Mouse (Mus musculus) MEL (cell line): ENCODE measurements around the gene Tomm22. TPM values are rescaled to one million over a fixed set of nuclear protein-coding genes. Genes with fewer than 3 reads are reported as not detected.
A peak's percentile ranks its signal among the peaks of the same experiment; 100 is the strongest.

ENCODE experiments used
- DNase-seq: peaks from one replicate; pipeline ENCODE4 v3.0.0; 2011; ENCODE audit warnings: low read depth, low spot score
- H3K27ac ChIP-seq: 2 replicates; pipeline ENCODE4 v1.5.1; 2012; ENCODE audit warnings: low read depth, mild to moderate bottlenecking, control low read depth, low read length, moderate library complexity; ENCODE audit not compliant: control insufficient read depth
- H3K27me3 ChIP-seq, 2 experiments: fragments of 150-350 bp in 1 of 2; sonication (generic) in 1 of 2; 2 replicates each; pipeline ENCODE4 v1.6.1; 2012; ENCODE audit warnings: low read length in 2 of 2, mild to moderate bottlenecking in 2 of 2, improper control_type of control experiment in 1 of 2, moderate library complexity in 1 of 2; ENCODE audit not compliant: insufficient read depth in 2 of 2, control insufficient read depth in 1 of 2
- H3K36me3 ChIP-seq, 2 experiments: 2 replicates each; pipeline ENCODE4 v1.6.1; 2012 to 2014; ENCODE audit warnings: low read length in 2 of 2, improper control_type of control experiment in 1 of 2, inconsistent platforms in 1 of 2, mild to moderate bottlenecking in 1 of 2; ENCODE audit not compliant: insufficient read depth in 2 of 2, control insufficient read depth in 1 of 2
- H3K4me1 ChIP-seq, 2 experiments: fragments of 150-350 bp in 1 of 2; sonication (generic) in 1 of 2; 2 replicates each; pipeline ENCODE4 v1.6.1; 2012; ENCODE audit warnings: low read length in 2 of 2, improper control_type of control experiment in 1 of 2, mild to moderate bottlenecking in 1 of 2; ENCODE audit not compliant: insufficient read depth in 2 of 2, control insufficient read depth in 1 of 2
- H3K4me3 ChIP-seq, 2 experiments: fragments of 150-350 bp in 1 of 2; sonication (generic) in 1 of 2; 2 replicates each; pipeline ENCODE4 v1.5.1; 2012; ENCODE audit warnings: low read depth in 2 of 2, low read length in 2 of 2, mild to moderate bottlenecking in 2 of 2, moderate library complexity in 2 of 2, control low read depth in 1 of 2, improper control_type of control experiment in 1 of 2; ENCODE audit not compliant: control insufficient read depth in 1 of 2, insufficient read depth in 1 of 2
- H3K79me2 ChIP-seq: 2 replicates; pipeline ENCODE4 v1.6.1; 2012; ENCODE audit warnings: mild to moderate bottlenecking, low read length, moderate library complexity; ENCODE audit not compliant: control insufficient read depth, poor library complexity, insufficient read depth
- H3K9ac ChIP-seq: 2 replicates; pipeline ENCODE4 v1.6.1; 2012; ENCODE audit warnings: low read depth, mild to moderate bottlenecking, control low read depth, low read length, moderate library complexity; ENCODE audit not compliant: control insufficient read depth, poor library complexity, severe bottlenecking
- H3K9me3 ChIP-seq: fragments of 150-350 bp; sonication (generic); replicated peaks from 2 replicates; pipeline ENCODE4 v1.6.1; 2012; ENCODE audit warnings: mild to moderate bottlenecking, low read length, improper control_type of control experiment, moderate library complexity; ENCODE audit not compliant: insufficient read depth
- BHLHE40 ChIP-seq: IDR thresholded peaks from 2 replicates; pipeline ENCODE4 v1.6.1; 2012; ENCODE audit warnings: low read depth, mild to moderate bottlenecking, inconsistent platforms, low read length, improper control_type of control experiment, borderline replicate concordance
- CHD1 ChIP-seq: IDR thresholded peaks from 2 replicates; pipeline ENCODE4 v1.6.1; 2012; ENCODE audit warnings: low read depth, mild to moderate bottlenecking, inconsistent platforms, low read length, improper control_type of control experiment
- CHD2 ChIP-seq: IDR thresholded peaks from 2 replicates; pipeline ENCODE4 v1.6.1; 2011; ENCODE audit warnings: low read length, improper control_type of control experiment
- CTCF ChIP-seq, 3 experiments: IDR thresholded peaks in 2 of 3; conservative IDR thresholded peaks in 1 of 3; 2 replicates each; pipeline ENCODE4 v1.5.1; 2011 to 2012; ENCODE audit warnings: low read length in 3 of 3, low read depth in 2 of 3, mild to moderate bottlenecking in 2 of 3, improper control_type of control experiment in 1 of 3, inconsistent platforms in 1 of 3, mixed read lengths in 1 of 3, moderate library complexity in 1 of 3; ENCODE audit not compliant: control insufficient read depth in 1 of 3, insufficient read depth in 1 of 3, poor library complexity in 1 of 3, severe bottlenecking in 1 of 3
- E2F4 ChIP-seq: IDR thresholded peaks from 2 replicates; pipeline ENCODE4 v1.6.1; 2011; ENCODE audit warnings: low read depth, low read length, improper control_type of control experiment, borderline replicate concordance
- ELF1 ChIP-seq: IDR thresholded peaks from 2 replicates; pipeline ENCODE4 v1.6.1; 2014; ENCODE audit warnings: low read depth, mild to moderate bottlenecking, inconsistent platforms, low read length, improper control_type of control experiment, moderate library complexity
- EP300 ChIP-seq, 2 experiments: IDR thresholded peaks; 2 replicates each; pipeline ENCODE4 v1.6.1; 2011; ENCODE audit warnings: improper control_type of control experiment in 2 of 2, low read length in 2 of 2, low read depth in 1 of 2, mild to moderate bottlenecking in 1 of 2
- ETS1 ChIP-seq: IDR thresholded peaks from 2 replicates; pipeline ENCODE4 v1.6.1; 2012; ENCODE audit warnings: low read depth, mild to moderate bottlenecking, inconsistent platforms, low read length, improper control_type of control experiment, moderate library complexity
- GABPA ChIP-seq: IDR thresholded peaks from 2 replicates; pipeline ENCODE4 v1.6.1; 2012; ENCODE audit warnings: low read depth, mild to moderate bottlenecking, inconsistent platforms, low read length, improper control_type of control experiment, moderate library complexity
- GATA1 ChIP-seq: IDR thresholded peaks from 2 replicates; pipeline ENCODE4 v1.6.1; 2011; ENCODE audit warnings: low read depth, low read length, improper control_type of control experiment
- HCFC1 ChIP-seq: IDR thresholded peaks from 2 replicates; pipeline ENCODE4 v1.6.1; 2012; ENCODE audit warnings: low read depth, mild to moderate bottlenecking, inconsistent platforms, low read length, improper control_type of control experiment, moderate library complexity
- KAT2A ChIP-seq: conservative IDR thresholded peaks from 2 replicates; pipeline ENCODE4 v1.6.1; 2012; ENCODE audit warnings: low read depth, low read length, improper control_type of control experiment, inconsistent platforms
- MAFK ChIP-seq: IDR thresholded peaks from 2 replicates; pipeline ENCODE4 v1.6.1; 2011; ENCODE audit warnings: low read depth, mild to moderate bottlenecking, low read length, improper control_type of control experiment, borderline replicate concordance
- MAX ChIP-seq: IDR thresholded peaks from 2 replicates; pipeline ENCODE4 v1.6.1; 2011; ENCODE audit warnings: low read length, improper control_type of control experiment
- MAZ ChIP-seq: IDR thresholded peaks from 2 replicates; pipeline ENCODE4 v1.6.1; 2012; ENCODE audit warnings: low read depth, mild to moderate bottlenecking, inconsistent platforms, low read length, improper control_type of control experiment
- MEF2A ChIP-seq: IDR thresholded peaks from 2 replicates; pipeline ENCODE4 v1.6.1; 2014; ENCODE audit warnings: low read depth, mild to moderate bottlenecking, inconsistent platforms, low read length, improper control_type of control experiment; ENCODE audit not compliant: poor library complexity, insufficient replicate concordance, severe bottlenecking; ENCODE audit errors: extremely low read depth
- MXI1 ChIP-seq: IDR thresholded peaks from 2 replicates; pipeline ENCODE4 v1.6.1; 2011; ENCODE audit warnings: mild to moderate bottlenecking, low read depth, low read length, improper control_type of control experiment
- MYC ChIP-seq: IDR thresholded peaks from 2 replicates; pipeline ENCODE4 v1.6.1; 2011; ENCODE audit warnings: low read depth, mild to moderate bottlenecking, low read length, improper control_type of control experiment, moderate library complexity
- NELFE ChIP-seq: IDR thresholded peaks from 2 replicates; pipeline ENCODE4 v1.6.1; 2011; ENCODE audit warnings: low read depth, low read length, improper control_type of control experiment
- NRF1 ChIP-seq: IDR thresholded peaks from 2 replicates; pipeline ENCODE4 v1.6.1; 2014; ENCODE audit warnings: low read depth, mild to moderate bottlenecking, inconsistent platforms, low read length, improper control_type of control experiment, moderate library complexity; ENCODE audit not compliant: poor library complexity, insufficient read depth, severe bottlenecking
- POLR2A ChIP-seq, 2 experiments: IDR thresholded peaks; 2 replicates each; pipeline ENCODE4 v1.6.1; 2011 to 2012; ENCODE audit warnings: low read length in 2 of 2, mild to moderate bottlenecking in 2 of 2, control low read depth in 1 of 2, improper control_type of control experiment in 1 of 2, low read depth in 1 of 2, moderate library complexity in 1 of 2; ENCODE audit not compliant: control insufficient read depth in 1 of 2, insufficient read depth in 1 of 2, poor library complexity in 1 of 2
- POLR2AphosphoS2 ChIP-seq: IDR thresholded peaks from 2 replicates; pipeline ENCODE4 v1.6.1; 2011; ENCODE audit warnings: low read length, improper control_type of control experiment
- POLR2AphosphoS5 ChIP-seq: IDR thresholded peaks from 2 replicates; pipeline ENCODE4 v1.6.1; 2012; ENCODE audit warnings: low read depth, borderline replicate concordance, mild to moderate bottlenecking, inconsistent platforms, low read length, moderate library complexity, mixed read lengths
- RAD21 ChIP-seq: IDR thresholded peaks from 2 replicates; pipeline ENCODE4 v1.6.1; 2011; ENCODE audit warnings: mild to moderate bottlenecking, low read depth, low read length, improper control_type of control experiment
- RCOR1 ChIP-seq: IDR thresholded peaks from 2 replicates; pipeline ENCODE4 v1.6.1; 2012; ENCODE audit warnings: low read depth, mild to moderate bottlenecking, inconsistent platforms, low read length, improper control_type of control experiment
- SIN3A ChIP-seq: IDR thresholded peaks from 2 replicates; pipeline ENCODE4 v1.6.1; 2012; ENCODE audit warnings: low read length, improper control_type of control experiment, inconsistent platforms
- SMC3 ChIP-seq: IDR thresholded peaks from 2 replicates; pipeline ENCODE4 v1.6.1; 2011; ENCODE audit warnings: low read depth, low read length, improper control_type of control experiment
- TAL1 ChIP-seq: IDR thresholded peaks from 2 replicates; pipeline ENCODE4 v1.6.1; 2012; ENCODE audit warnings: mild to moderate bottlenecking, inconsistent platforms, low read length, moderate library complexity, mixed read lengths
- TBP ChIP-seq: IDR thresholded peaks from 2 replicates; pipeline ENCODE4 v1.8.0; 2011; ENCODE audit warnings: low read depth, low read length, improper control_type of control experiment
- UBTF ChIP-seq: IDR thresholded peaks from 2 replicates; pipeline ENCODE4 v1.6.1; 2012; ENCODE audit warnings: low read depth, mild to moderate bottlenecking, inconsistent platforms, low read length, improper control_type of control experiment, moderate library complexity, borderline replicate concordance; ENCODE audit not compliant: insufficient read depth
- USF1 ChIP-seq: IDR thresholded peaks from 2 replicates; pipeline ENCODE4 v1.6.1; 2014; ENCODE audit warnings: low read depth, mild to moderate bottlenecking, inconsistent platforms, low read length, improper control_type of control experiment, moderate library complexity
- USF2 ChIP-seq, 2 experiments: IDR thresholded peaks; 2 replicates each; pipeline ENCODE4 v1.6.1; 2011 to 2012; ENCODE audit warnings: improper control_type of control experiment in 2 of 2, low read length in 2 of 2, borderline replicate concordance in 1 of 2, inconsistent platforms in 1 of 2, low read depth in 1 of 2, mild to moderate bottlenecking in 1 of 2; ENCODE audit not compliant: insufficient read depth in 1 of 2
- ZC3H11A ChIP-seq: IDR thresholded peaks from 2 replicates; pipeline ENCODE4 v1.6.1; 2012; ENCODE audit warnings: low read depth, mild to moderate bottlenecking, inconsistent platforms, low read length, improper control_type of control experiment
- ZKSCAN1 ChIP-seq: IDR thresholded peaks from 2 replicates; pipeline ENCODE4 v1.6.1; 2012; ENCODE audit warnings: low read depth, mild to moderate bottlenecking, inconsistent platforms, low read length, improper control_type of control experiment, moderate library complexity
- ZMIZ1 ChIP-seq: IDR thresholded peaks from 2 replicates; pipeline ENCODE4 v1.6.1; 2012; ENCODE audit warnings: low read depth, mild to moderate bottlenecking, inconsistent platforms, low read length, improper control_type of control experiment, moderate library complexity
- ZNF384 ChIP-seq: IDR thresholded peaks from 2 replicates; pipeline ENCODE4 v1.6.1; 2012; ENCODE audit warnings: low read depth, mild to moderate bottlenecking, inconsistent platforms, low read length, improper control_type of control experiment
- polyA plus RNA-seq, 2 experiments: library from polyadenylated mRNA; stranded (reverse) in 1 of 2; unstranded in 1 of 2; fragments of >175 nt in 1 of 2; fragments of >200 nt in 1 of 2; gene quantifications; 2 replicates each; pipeline versions ENCODE4 v1.2.1 to v1.2.4; 2012; ENCODE audit warnings: low replicate concordance in 2 of 2, low read depth in 1 of 2; ENCODE audit not compliant: insufficient read length in 2 of 2, insufficient read depth in 1 of 2, missing spikeins in 1 of 2
- total RNA-seq: library from RNA; depleted of rRNA; stranded (reverse); fragments of 300-350 nt; gene quantifications from 2 replicates; pipeline ENCODE4 v1.2.3, GENCODE M21; 2012

The Tomm22 gene
- total and polyA plus RNA-seq, 3 experiments, result 174 to 829 (median 281) TPM

- Histone ChIP-seq H3K9ac (peak overlapping the region; percentile 97), H3K36me3 (peaks cover 2 to 31% of the 10 kb centered on the region in 2 experiments; a peak in 3 of 4 replicates)
- TF ChIP-seq ELF1 (no peak), ZKSCAN1 (no peak), MAX (peak; percentile 55; the same call in 1 of the 2 replicates), NRF1 (0 out of 2 replicates have a peak, but pooled peaks have one; percentile 25), MXI1 (peak; percentile 29; the same call in 1 of the 2 replicates), POLR2AphosphoS5 (no peak), MAFK (no peak), ZMIZ1 (no peak), POLR2AphosphoS2 (no peak), MEF2A (no peak), ZNF384 (no peak), TAL1 (peak; percentile 26), SIN3A (no peak; the same call in 1 of the 2 replicates), RCOR1 (no peak), RAD21 (no peak), NELFE (no peak), SMC3 (no peak), BHLHE40 (no peak), KAT2A (no peak), MYC (0 out of 2 replicates have a peak, but pooled peaks have one; percentile 39), USF2 (IDR thresholded peaks at IDR 0.05; ENCODE audit: borderline replicate concordance in 1 of 2, insufficient read depth in 1 of 2, low read depth in 1 of 2, low read length in 2 of 2) (no peak), CHD2 (no peak), TBP (0 out of 2 replicates have a peak, but pooled peaks have one; percentile 23), MAZ (no peak), GABPA (no peak), CHD1 (no peak), CTCF (IDR thresholded peaks at IDR 0.05 in 2 of 3, conservative IDR thresholded peaks at IDR 0.05 in 1 of 3; ENCODE audit: control insufficient read depth in 1 of 3, insufficient read depth in 1 of 3, low read depth in 2 of 3, low read length in 3 of 3, poor library complexity in 1 of 3, severe bottlenecking in 1 of 3) (no peak), GATA1 (no peak), USF1 (no peak), POLR2A (IDR thresholded peaks at IDR 0.05; ENCODE audit: control insufficient read depth in 1 of 2, insufficient read depth in 1 of 2, low read depth in 1 of 2, low read length in 2 of 2, poor library complexity in 1 of 2) (no peak), ETS1 (no peak), UBTF (no peak), EP300 (IDR thresholded peaks at IDR 0.05; ENCODE audit: low read depth in 1 of 2, low read length in 2 of 2) (no peak), HCFC1 (no peak), ZC3H11A (no peak), E2F4 (no peak)
Observed at GRCm38 (mm10) chr15:79683707-79684465, 13.2 kb downstream of the Tomm22 start.

More at GRCm38 (mm10) chr15:79683707-79684465, 13.2 kb downstream of the Tomm22 start:
- H3K27ac ChIP-seq, result peak overlapping the region; percentile 11; the same call in 1 of the 2 replicates
- peaks cover 4 to 29% of the 10 kb centered on the region in 2 experiments for H3K4me1 ChIP-seq
- peak; percentile 57 for DNase-seq
- no peaks in the 10 kb centered on the region for H3K9me3 ChIP-seq
- no peaks in the 10 kb centered on the region for H3K27me3 ChIP-seq
- peaks cover 80% of the 10 kb centered on the region for H3K79me2 ChIP-seq
- H3K4me3 ChIP-seq, result peak overlapping the region; percentile 93 to 96
